Mouse (Mus musculus) stomach, embryonic 15.5 days (tissue): Measurements from ENCODE around the gene Gamt. TPM values are rescaled to one million over a fixed set of nuclear protein-coding genes. Genes with fewer than 3 reads are reported as not detected.

Source experiments
- ATAC-seq: fragments of 200-750 bp; cut with Nextera tagmentation; 2 replicates; pipeline ENCODE4 v1.8.0; 2017; ENCODE audit warnings: low read depth, moderate number of reproducible peaks, moderate TSS enrichment; ENCODE audit not compliant: insufficient read depth, low FRiP score
- H3K27ac ChIP-seq: fragments of 300-500 bp; sonication (generic); 2 replicates; pipeline ENCODE4 v1.5.1; 2015; ENCODE audit warnings: mild to moderate bottlenecking, inconsistent platforms
- H3K27me3 ChIP-seq: fragments of 300-500 bp; sonication (generic); replicated peaks from 2 replicates; pipeline ENCODE4 v1.6.1; 2015; ENCODE audit warnings: inconsistent platforms
- H3K36me3 ChIP-seq: fragments of 300-500 bp; sonication (generic); 2 replicates; pipeline ENCODE4 v1.6.1; 2015; ENCODE audit warnings: inconsistent platforms
- H3K4me1 ChIP-seq: fragments of 300-500 bp; sonication (generic); 2 replicates; pipeline ENCODE4 v1.6.1; 2015; ENCODE audit warnings: inconsistent platforms
- H3K4me2 ChIP-seq: fragments of 300-500 bp; sonication (generic); 2 replicates; pipeline ENCODE4 v1.6.1; 2015; ENCODE audit warnings: mild to moderate bottlenecking, inconsistent platforms
- H3K4me3 ChIP-seq: fragments of 300-500 bp; sonication (generic); replicated peaks from 2 replicates; pipeline ENCODE4 v1.5.1; 2015; ENCODE audit warnings: inconsistent platforms
- H3K9ac ChIP-seq: fragments of 300-500 bp; sonication (generic); 2 replicates; pipeline ENCODE4 v1.6.1; 2015; ENCODE audit warnings: inconsistent platforms
- H3K9me3 ChIP-seq: fragments of 300-500 bp; sonication (generic); 2 replicates; pipeline ENCODE4 v1.6.1; 2016; ENCODE audit warnings: inconsistent platforms
- WGBS: fragments of 180-500 bp; shearing (Covaris S2); methylation state at CpG from one replicate; pipeline ENCODE4 v1.1.7; 2015; 5-methylcytosine and 5-hydroxymethylcytosine counted together
- polyA plus RNA-seq: library from polyadenylated mRNA; unstranded; fragments of >200 nt; fragmentation: Nextera tagmentation; extraction: Ambion mirVana; gene quantifications from 2 replicates; pipeline ENCODE4 v1.2.1, GENCODE M21; 2015

Gene Gamt
- polyA plus RNA-seq, 1 experiment from 2014 or later = 111 TPM

GRCm38 (mm10) chr10:80264341-80265148, 3.7 kb upstream of the Gamt start:
- Histone ChIP-seq H3K9ac (peak overlapping the region; percentile 100), H3K4me2 (peak overlapping the region; percentile 77), H3K4me1 (peaks cover 45% of the 10 kb centered on the region), H3K27ac (peak overlapping the region; percentile 77), H3K4me3 (peak overlapping the region; percentile 93), H3K9me3 (no peaks in the 10 kb centered on the region), H3K27me3 (no peaks in the 10 kb centered on the region), H3K36me3 (peaks cover 5% of the 10 kb centered on the region; the same call in 1 of the 2 replicates)
- 1% methylated on average over 76 of the region's 81 CpGs for WGBS
- peak; percentile 48 for ATAC-seq

- Histone ChIP-seq H3K27me3 (no peaks in the 10 kb centered on the region), H3K4me3 (no peak overlapping the region), H3K4me1 (peaks cover 42% of the 10 kb centered on the region), H3K4me2 (no peak overlapping the region), H3K27ac (no peak overlapping the region), H3K36me3 (peaks cover 13% of the 10 kb centered on the region), H3K9me3 (no peaks in the 10 kb centered on the region), H3K9ac (no peak overlapping the region)
- no peak for ATAC-seq
- 89% methylated on average over 10 of the region's 10 CpGs for WGBS
These were observed 2.1 kb upstream of the Gamt start for GRCm38 (mm10) chr10:80262776-80263365.

- peak overlapping the region; percentile 97 for H3K27ac ChIP-seq
- H3K36me3 ChIP-seq = peaks cover 13% of the 10 kb centered on the region
- peak overlapping the region; percentile 97 for H3K4me2 ChIP-seq
- H3K9me3 ChIP-seq = no peaks in the 10 kb centered on the region
- no peak for ATAC-seq
- WGBS = 65% methylated on average over 12 of the region's 12 CpGs
- H3K9ac ChIP-seq = no peak overlapping the region
- peaks cover 35% of the 10 kb centered on the region for H3K4me1 ChIP-seq
- H3K4me3 ChIP-seq = peak overlapping the region; percentile 59
- H3K27me3 ChIP-seq = no peaks in the 10 kb centered on the region
These were observed 1.4 kb upstream of the Gamt start for GRCm38 (mm10) chr10:80262169-80262568.

GRCm38 (mm10) chr10:80261585-80261968, 765 bp upstream of the Gamt start:
- no peaks in the 10 kb centered on the region for H3K27me3 ChIP-seq
- H3K4me1 ChIP-seq = peaks cover 31% of the 10 kb centered on the region
- H3K27ac ChIP-seq = peak overlapping the region; percentile 97
- WGBS = 0% methylated on average over 14 of the region's 14 CpGs
- H3K4me2 ChIP-seq = peak overlapping the region; percentile 97
- peak overlapping the region; percentile 59 for H3K4me3 ChIP-seq
- H3K9me3 ChIP-seq = no peaks in the 10 kb centered on the region
- H3K36me3 ChIP-seq = peaks cover 13% of the 10 kb centered on the region
- no peak overlapping the region; the same call in 1 of the 2 replicates for H3K9ac ChIP-seq
- ATAC-seq = peak; percentile 68

- 9% methylated on average over 19 of the region's 19 CpGs for WGBS
- Histone ChIP-seq H3K9ac (peak overlapping the region; percentile 47), H3K36me3 (peaks cover 25% of the 10 kb centered on the region), H3K9me3 (no peaks in the 10 kb centered on the region), H3K4me3 (peak overlapping the region; percentile 59), H3K4me1 (peaks cover 21% of the 10 kb centered on the region), H3K4me2 (peak overlapping the region; percentile 97), H3K27ac (peak overlapping the region; percentile 97), H3K27me3 (no peaks in the 10 kb centered on the region)
- no peak for ATAC-seq
These were observed 761 bp downstream of the Gamt start for GRCm38 (mm10) chr10:80259861-80260641.

- peak overlapping the region; percentile 97 for H3K27ac ChIP-seq
- ATAC-seq = no peak
- H3K36me3 ChIP-seq = peaks cover 31% of the 10 kb centered on the region
- no peaks in the 10 kb centered on the region for H3K27me3 ChIP-seq
- H3K9me3 ChIP-seq = no peaks in the 10 kb centered on the region
- peak overlapping the region; percentile 97 for H3K4me2 ChIP-seq
- peaks cover 21% of the 10 kb centered on the region for H3K4me1 ChIP-seq
- peak overlapping the region; percentile 59 for H3K4me3 ChIP-seq
- 78% methylated on average over 6 of the region's 6 CpGs for WGBS
- H3K9ac ChIP-seq = peak overlapping the region; percentile 47; the same call in 1 of the 2 replicates
These were observed 1.4 kb downstream of the Gamt start for GRCm38 (mm10) chr10:80259463-80259805.

- H3K9me3 ChIP-seq = no peaks in the 10 kb centered on the region
- no peak for ATAC-seq
- 86% methylated on average over 14 of the region's 14 CpGs for WGBS
- H3K36me3 ChIP-seq = peaks cover 36% of the 10 kb centered on the region
- no peak overlapping the region; the same call in 1 of the 2 replicates for H3K27ac ChIP-seq
- H3K4me3 ChIP-seq = peak overlapping the region; percentile 59
- H3K27me3 ChIP-seq = no peaks in the 10 kb centered on the region
- peaks cover 21% of the 10 kb centered on the region for H3K4me1 ChIP-seq
- no peak overlapping the region for H3K9ac ChIP-seq
- peak overlapping the region; percentile 97 for H3K4me2 ChIP-seq
These were observed 1.9 kb downstream of the Gamt start for GRCm38 (mm10) chr10:80258752-80259462.

GRCm38 (mm10) chr10:80257936-80258335, 2.9 kb downstream of the Gamt start:
- ATAC-seq = no peak
- Histone ChIP-seq H3K4me3 (no peak overlapping the region), H3K27ac (no peak overlapping the region), H3K36me3 (peaks cover 43% of the 10 kb centered on the region), H3K9ac (no peak overlapping the region), H3K27me3 (no peaks in the 10 kb centered on the region), H3K9me3 (no peaks in the 10 kb centered on the region), H3K4me1 (peaks cover 21% of the 10 kb centered on the region), H3K4me2 (no peak overlapping the region)
- WGBS = 77% methylated on average over 2 of the region's 2 CpGs

- Histone ChIP-seq H3K4me3 (no peak overlapping the region), H3K36me3 (peaks cover 43% of the 10 kb centered on the region), H3K9me3 (no peaks in the 10 kb centered on the region), H3K27me3 (no peaks in the 10 kb centered on the region), H3K4me1 (peaks cover 17% of the 10 kb centered on the region), H3K4me2 (no peak overlapping the region), H3K27ac (no peak overlapping the region), H3K9ac (no peak overlapping the region)
- WGBS = 85% methylated on average over 5 of the region's 5 CpGs
- no peak for ATAC-seq
These were observed 4.8 kb downstream of the Gamt start for GRCm38 (mm10) chr10:80255881-80256535.

- no peak overlapping the region for H3K27ac ChIP-seq
- no peak for ATAC-seq
- H3K9ac ChIP-seq = no peak overlapping the region
- no peak overlapping the region for H3K4me2 ChIP-seq
- H3K4me1 ChIP-seq = peaks cover 23% of the 10 kb centered on the region
- H3K36me3 ChIP-seq = peaks cover 43% of the 10 kb centered on the region
- H3K27me3 ChIP-seq = no peaks in the 10 kb centered on the region
- H3K4me3 ChIP-seq = no peak overlapping the region
- no peaks in the 10 kb centered on the region for H3K9me3 ChIP-seq
- 90% methylated on average over 26 of the region's 26 CpGs for WGBS
These were observed 6.2 kb downstream of the Gamt start for GRCm38 (mm10) chr10:80254331-80255297.
